In the genomic region with DNA sequence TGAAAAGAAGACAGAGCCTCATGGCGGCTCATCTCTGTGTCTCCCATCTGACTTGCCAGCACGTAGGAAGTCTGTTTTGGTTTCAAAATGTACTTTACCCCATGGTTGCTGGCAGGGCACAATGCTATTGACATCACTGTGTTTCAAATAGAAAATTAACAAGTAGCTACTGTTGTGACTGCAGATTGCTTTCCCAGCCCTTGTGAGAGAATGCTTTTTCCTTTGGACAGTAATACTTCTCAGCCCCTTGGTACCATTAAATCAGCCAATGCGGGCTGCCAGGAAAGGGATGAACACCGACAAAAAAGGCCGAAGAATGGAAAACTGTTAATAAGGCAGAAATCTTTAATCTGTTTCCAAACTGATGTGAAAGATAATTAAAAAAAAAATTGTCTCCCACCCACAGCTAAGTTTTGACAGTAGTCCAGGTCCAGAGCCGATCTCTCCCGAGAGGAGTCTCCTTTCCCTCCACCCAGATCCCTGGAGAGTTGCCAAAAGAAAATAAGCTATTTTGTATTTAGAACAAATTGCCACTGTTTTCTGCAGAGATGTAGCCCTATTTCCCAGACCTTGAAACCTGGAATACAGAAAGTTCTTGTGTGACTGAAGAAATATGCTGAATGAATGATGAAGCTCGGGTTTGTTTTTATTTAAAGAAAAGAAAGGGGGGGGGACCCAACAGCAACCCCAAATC, we compare ENCODE assay signal across 8 mouse cellular contexts. TPM values are rescaled to one million over a fixed set of nuclear protein-coding genes. Genes with fewer than 3 reads are reported as not detected.
DNase-seq lines count a peak whose midpoint lies in the region; ATAC-seq lines count a peak whose summit lies in the region.

No protein-coding gene starts in this region.

- H3K4me1 ChIP-seq in kidney, embryonic 15.5 days: peaks cover 27% of the 10 kb centered on the region

- H3K9me3 ChIP-seq in kidney, embryonic 15.5 days (replicated peaks): no peaks in the 10 kb centered on the region

- no peak overlapping the region for H3K4me3 ChIP-seq in kidney, embryonic 15.5 days (replicated peaks)

- no peak overlapping the region for H3K4me2 ChIP-seq in kidney, embryonic 15.5 days

- no peak for ATAC-seq in kidney, embryonic 15.5 days (replicated peaks; ENCODE audit: low FRiP score)
- ATAC-seq in cerebellum, adult (ENCODE audit: insufficient number of reproducible peaks, low FRiP score, low TSS enrichment): peak; percentile 43; the same call in 1 of the 2 replicates
- ATAC-seq in CD4-positive, CD25-positive, alpha-beta regulatory T cell, adult 4 months: no peak
- ATAC-seq in megakaryocyte, adult 5-6 weeks (ENCODE audit: poor library complexity, severe bottlenecking): no peak

- DNase-seq in kidney, postnatal 14 days: peak; percentile 52
- DNase-seq in cerebellum, postnatal 36 days: peak; percentile 51 to 74
- peak; percentile 52 to 86 for DNase-seq in layer of hippocampus, postnatal 14 days (ENCODE audit: low spot score in 2 of 2)
- no peak for DNase-seq in adrenal gland, adult 8-10 months

- no peak overlapping the region for H3K27ac ChIP-seq in kidney, embryonic 15.5 days

- H3K36me3 ChIP-seq in kidney, embryonic 15.5 days: 0 out of 2 replicates have a peak, but pooled peaks cover 10% of the 10 kb centered on the region

- 62% methylated on average over 8 of the region's 8 CpGs for WGBS in kidney, embryonic 15.5 days

- H3K27me3 ChIP-seq in kidney, embryonic 15.5 days: no peaks in the 10 kb centered on the region

- H3K9ac ChIP-seq in kidney, embryonic 15.5 days: no peak overlapping the region

RNA-seq across cellular contexts. Expression of a gene that starts 11.2 kb away (rescaled TPM):
- polyA plus RNA-seq in kidney, embryonic 15.5 days (2015; fragmentation: Nextera tagmentation; extraction: Ambion mirVana): not detected in 2 replicates
- total RNA-seq in layer of hippocampus, postnatal 14 days (2021): not detected
- not detected for polyA plus RNA-seq in CD4-positive, CD25-positive, alpha-beta regulatory T cell, adult 4 months (2017; shearing (Covaris generic))
- total RNA-seq in adrenal gland, adult 8-10 months (2022): not detected
- total RNA-seq in megakaryocyte, adult 5-6 weeks (2015): not detected in 2 replicates
- not detected in 2 replicates for total RNA-seq in megakaryocyte, adult 5-6 weeks (2017)

RNA-seq across cellular contexts. Expression of a gene that starts 30.0 kb away (rescaled TPM):
- polyA plus RNA-seq in kidney, embryonic 15.5 days (2015; fragmentation: Nextera tagmentation; extraction: Ambion mirVana): 40.6 and 45.1 TPM in 2 replicates
- total RNA-seq in layer of hippocampus, postnatal 14 days (2021): 10 to 100 TPM; 34.9 to 36.8 TPM
- 10 to 100 TPM; 32.0 to 32.3 TPM for polyA plus RNA-seq in CD4-positive, CD25-positive, alpha-beta regulatory T cell, adult 4 months (2017; shearing (Covaris generic))
- total RNA-seq in adrenal gland, adult 8-10 months (2022): 10 to 100 TPM; 40.5 to 49.4 (median 45.6) TPM
- 49.3 and 68.2 TPM in 2 replicates for total RNA-seq in megakaryocyte, adult 5-6 weeks (2015)
- total RNA-seq in megakaryocyte, adult 5-6 weeks (2017): 22.2 and 26.3 TPM in 2 replicates

RNA-seq across cellular contexts. Expression of a gene that starts 50.1 kb away (rescaled TPM):
- 37.3 and 40.2 TPM in 2 replicates for polyA plus RNA-seq in kidney, embryonic 15.5 days (2015; fragmentation: Nextera tagmentation; extraction: Ambion mirVana)
- total RNA-seq in layer of hippocampus, postnatal 14 days (2021): 10 to 100 TPM; 61.0 to 67.0 TPM
- polyA plus RNA-seq in CD4-positive, CD25-positive, alpha-beta regulatory T cell, adult 4 months (2017; shearing (Covaris generic)): 1 to 10 TPM; 4.8 to 6.2 TPM
- total RNA-seq in adrenal gland, adult 8-10 months (2022): 10 to 100 TPM; 33.5 to 38.1 (median 34.5) TPM
- total RNA-seq in megakaryocyte, adult 5-6 weeks (2015): 42.1 and 42.8 TPM in 2 replicates
- 74.0 and 91.1 TPM in 2 replicates for total RNA-seq in megakaryocyte, adult 5-6 weeks (2017)
